Mouse (Mus musculus) fibroblast of lung, adult 2 months (primary cell): Measurements from ENCODE around the gene Prkar1a.
A peak's percentile ranks its signal among the peaks of the same experiment; 100 is the strongest.
"Not testable (repeated sequence)": the region's sequence is repeated elsewhere in the genome, so short reads cannot be mapped to it uniquely, and the experiment has no call there.

Experiments used
- DNase-seq: peaks from one replicate; pipeline ENCODE4 v3.0.0-alpha.2; 2011; ENCODE audit warnings: low read depth

Prkar1a gene

DNA sequence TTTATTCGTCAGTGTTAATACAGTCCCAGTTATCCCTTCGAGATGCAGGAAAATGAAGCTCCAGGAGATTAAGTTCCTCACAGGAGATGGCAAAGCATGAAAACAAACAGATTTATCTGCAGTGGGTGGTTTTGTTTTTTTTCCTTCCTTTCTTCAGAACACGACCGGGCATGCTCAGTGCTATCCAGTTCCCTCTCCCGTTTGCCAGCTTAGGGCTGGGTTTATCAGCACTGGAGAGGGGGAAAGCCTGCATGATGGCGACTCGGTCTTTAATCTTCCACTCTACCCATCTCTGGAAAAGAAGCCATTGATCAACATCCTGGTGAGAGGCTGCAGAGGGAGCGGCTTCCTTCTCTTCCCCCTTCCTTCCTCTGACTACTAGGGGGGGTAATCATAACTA is at the start of gene Prkar1a:
Gene Prkar1a, plus strand, starts transcription at position 200 of the 400 bp plus-strand sequence.
- no peak for DNase-seq

DNA sequence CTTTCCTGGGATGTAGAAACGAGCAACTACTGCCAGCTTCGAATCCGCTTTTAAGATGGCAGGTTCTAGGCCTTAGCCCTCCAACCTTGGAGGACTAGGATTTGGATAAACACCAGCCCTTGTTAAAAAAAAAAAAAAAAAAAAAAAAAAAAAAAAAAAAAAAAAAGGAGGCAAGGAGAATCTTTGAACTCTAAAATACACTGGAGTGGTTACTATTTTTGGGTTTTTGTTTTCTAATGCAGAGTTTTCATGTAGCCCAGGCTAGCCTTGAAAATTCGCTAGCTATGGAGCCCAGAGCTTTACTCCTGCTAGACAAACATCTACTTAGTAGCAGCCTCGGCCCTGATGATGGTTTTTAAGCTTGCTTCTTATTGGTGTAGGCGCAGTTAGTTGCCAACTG is 41.6 kb upstream of the Prkar1a start:
- no peak for DNase-seq

DNA sequence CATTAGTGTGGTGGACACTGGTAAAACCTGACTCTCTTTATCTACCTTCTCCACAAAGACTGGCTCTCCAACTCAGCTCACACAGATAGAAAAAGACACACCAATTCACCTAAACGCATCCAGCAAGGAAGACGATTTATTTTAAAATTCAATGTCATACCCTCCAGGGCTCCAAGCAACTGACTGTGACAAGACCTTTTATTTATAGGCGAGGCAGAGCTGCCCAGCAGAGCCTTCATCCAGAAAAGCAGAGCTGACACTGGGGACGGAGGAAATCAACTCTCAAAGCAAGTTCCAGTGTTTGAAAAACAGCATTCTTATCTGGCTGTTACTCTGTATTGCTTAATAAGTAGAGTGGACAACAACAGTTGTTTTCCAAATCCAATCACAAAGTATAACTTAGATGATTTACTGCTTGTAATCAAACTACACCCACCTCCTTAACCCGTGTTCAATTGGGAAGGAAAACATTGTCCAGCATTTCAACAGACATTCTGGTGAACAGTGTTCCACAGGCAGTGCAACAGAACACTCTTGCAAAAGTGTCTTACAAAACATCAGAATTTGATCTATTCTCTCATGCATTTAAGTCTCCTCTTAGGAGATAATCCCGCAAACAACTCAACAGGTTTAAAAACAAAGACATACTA is 40.1 kb upstream of the Prkar1a start:
- no peak for DNase-seq

DNA sequence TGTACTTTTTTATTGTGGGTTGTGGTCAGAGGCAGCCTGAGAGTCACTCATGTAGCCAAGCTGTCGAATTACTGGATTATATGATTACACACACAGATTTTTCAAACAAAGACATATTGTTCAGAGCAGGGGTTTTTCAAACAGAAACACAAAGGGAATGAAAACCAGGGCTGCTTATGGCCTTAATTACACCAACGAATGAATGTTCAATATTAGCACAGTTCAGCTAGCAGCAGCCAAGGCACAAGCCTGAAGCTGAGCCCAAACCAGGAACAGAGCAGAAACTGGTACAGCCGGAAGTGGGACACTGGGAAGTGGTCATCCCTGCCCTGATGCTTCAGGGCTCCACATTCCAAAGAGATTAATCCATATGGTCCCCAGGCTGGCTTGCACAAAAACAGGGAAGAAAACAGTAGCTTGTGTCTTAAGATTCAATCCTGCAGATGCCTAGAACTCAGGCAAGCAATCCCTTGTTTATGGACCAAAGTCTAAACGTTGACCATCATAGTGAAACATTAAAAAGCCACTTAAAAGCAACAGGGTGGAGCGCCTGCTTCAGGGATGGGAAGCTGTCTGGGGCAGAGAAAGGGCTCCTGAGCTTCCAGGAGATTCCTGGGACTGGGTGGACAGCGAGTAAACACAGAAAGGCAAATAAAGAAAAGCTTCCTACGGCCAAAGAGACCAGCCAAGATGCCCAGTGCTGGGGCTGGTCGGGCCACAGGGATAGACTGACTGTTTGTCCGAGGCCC is 39.0 kb upstream of the Prkar1a start:
- DNase-seq: no peak

DNA sequence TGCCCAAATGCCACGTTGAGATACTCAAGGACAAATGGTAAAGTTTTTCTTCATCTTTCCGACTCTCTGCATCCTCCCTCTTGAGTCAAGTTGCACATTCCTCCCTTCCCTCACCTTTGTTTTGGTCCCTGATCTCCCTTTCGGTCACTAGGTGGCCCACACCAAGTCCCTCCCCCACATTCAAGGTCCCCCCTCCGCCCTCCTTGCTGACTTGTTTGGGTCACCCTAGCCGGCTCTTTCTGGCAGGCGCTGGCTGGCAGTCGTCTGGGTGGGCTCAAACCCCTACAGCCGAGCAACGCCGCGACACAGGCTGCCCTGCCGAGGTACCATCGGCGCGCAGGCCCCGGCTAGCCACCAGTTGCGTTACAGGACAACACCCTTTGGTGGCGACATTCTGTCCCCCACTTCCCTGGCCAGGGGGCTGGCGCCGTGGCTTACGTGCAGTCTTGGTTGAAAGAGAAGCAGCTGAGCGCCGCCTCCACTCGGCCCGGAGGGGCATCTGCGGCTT is 38.4 kb upstream of the Prkar1a start:
- DNase-seq: no peak

DNA sequence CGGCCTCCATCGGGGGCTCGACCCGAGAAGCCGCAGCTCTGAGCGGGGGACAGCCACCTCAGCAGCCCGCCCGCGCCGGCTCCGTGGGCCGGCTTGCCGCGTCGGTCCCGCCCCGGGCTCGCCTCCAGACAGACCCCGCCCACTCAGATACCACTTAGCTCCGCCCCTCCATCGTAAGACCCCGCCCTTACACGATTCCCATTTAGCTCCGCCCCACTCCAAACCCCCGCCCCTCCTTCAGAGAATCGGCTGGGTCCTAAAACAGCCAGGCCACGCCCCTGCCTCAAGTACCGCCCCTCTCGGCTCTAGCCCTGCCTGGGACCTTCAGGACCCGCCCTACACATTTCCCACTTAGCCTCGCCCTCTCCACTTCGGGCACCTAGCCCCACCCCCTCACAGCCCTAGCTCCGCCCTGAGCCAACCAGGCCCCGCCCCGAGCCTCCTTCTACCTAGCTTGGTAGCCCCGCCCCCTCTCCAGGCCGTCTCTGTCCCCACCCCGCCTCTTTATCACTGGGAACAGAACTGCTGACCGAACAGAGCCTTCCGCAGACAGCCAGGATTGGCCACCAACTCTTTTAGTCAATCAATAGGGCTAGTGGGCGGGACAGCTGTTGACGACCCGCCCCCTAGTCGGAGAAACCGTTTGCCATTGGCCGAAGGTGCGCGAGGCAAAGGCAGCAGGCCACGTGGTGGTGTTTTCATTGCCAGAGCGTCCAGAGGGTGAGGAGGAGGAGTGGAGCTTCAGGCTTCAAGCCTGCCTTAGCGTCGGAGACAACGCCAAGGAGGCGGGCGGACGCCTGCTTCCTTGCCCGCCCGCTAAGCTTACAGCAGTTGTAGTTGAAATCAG is 37.7 kb upstream of the Prkar1a start, which contains the start of gene Wipi1:
Gene Wipi1, minus strand, starts transcription at position 665 of the 847 bp plus-strand sequence.
- peak; percentile 99 for DNase-seq

DNA sequence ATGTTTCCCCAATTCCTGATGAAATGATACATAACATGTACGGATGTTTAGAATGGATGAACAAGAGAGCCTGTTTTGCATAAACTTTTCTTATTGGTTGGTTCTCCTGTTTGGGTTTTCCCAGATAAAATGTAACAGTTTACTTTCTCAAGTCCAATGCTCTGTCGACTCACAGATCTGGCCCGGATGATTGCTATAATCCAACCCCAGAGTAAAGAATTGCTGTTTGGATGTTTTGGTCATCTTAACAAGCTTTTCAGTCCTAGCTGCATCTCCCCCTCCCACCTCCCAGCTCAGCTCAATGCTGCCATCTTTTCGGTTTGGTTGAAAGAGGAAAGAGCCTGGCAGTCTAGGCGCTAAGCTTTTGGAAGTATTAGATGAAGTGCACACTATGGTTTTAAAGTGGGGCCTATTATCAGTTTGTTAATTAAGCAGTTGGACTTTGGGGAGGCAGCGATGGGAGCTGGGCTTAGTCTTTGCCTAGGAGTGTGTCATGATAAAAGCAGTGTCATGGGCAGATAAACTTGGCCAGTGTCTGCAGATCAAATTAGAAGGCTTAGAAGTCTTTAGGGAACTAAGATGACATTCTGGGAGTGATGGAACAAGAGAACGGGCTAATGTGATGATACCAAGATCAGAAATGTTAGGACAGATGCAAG is 36.2 kb upstream of the Prkar1a start:
- DNase-seq: no peak

DNA sequence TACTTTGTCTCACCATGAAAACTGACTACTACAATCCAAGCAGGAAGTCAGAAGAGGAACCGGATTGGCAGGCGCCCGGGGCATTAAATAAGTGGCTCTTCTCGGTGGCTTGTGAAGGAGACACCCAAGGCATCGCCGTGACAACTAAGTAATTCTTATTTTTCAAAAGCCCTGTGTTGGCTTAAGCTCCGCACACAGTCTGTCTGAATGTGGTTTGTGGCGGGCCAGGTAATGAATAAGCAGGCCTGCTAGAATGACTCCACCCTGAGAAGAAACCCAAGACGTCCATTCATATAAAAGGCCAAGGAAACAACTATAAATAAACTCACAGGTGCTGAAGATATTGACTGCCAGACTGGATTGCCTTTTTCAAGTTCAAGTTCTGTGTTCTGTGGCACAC is 33.9 kb upstream of the Prkar1a start:
- no peak for DNase-seq

DNA sequence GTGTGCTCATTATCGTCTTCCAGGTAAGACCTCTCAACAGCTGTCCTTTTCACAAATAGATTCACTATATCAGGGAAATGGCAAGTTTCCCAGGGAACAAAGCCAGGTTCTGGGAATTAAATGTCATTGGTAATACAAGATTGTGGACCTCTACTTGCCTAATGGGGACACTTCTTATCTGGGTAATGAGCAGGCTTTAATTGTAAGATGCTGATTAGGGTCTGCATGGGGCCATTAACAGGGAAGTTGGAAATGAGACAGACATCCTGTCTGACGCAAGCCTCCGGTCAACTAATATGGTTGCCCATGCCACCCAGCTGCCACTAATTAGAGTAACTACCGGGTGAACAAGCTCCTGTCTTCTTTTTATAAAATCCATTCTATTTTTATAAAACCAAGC is 32.9 kb upstream of the Prkar1a start:
- no peak for DNase-seq

DNA sequence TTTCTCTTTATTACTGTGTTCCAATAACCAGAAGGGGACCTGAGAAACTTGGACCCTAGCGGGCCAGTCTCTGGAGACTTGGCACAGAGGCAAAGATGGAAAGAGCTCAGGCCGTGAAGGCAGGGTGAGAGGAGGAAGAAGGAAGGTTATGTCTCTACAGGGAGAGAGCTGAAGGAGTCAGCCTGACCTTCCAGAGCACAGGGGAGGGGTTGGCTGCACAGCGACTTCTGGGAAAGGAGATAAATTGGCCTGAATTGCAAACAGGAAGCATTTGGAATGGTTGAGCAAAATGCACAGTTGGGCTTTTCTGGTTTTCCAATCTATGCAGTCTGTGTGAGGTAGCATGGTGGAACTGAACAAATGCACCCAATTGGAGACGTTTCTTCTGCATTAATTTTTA is 32.4 kb upstream of the Prkar1a start:
- DNase-seq: no peak

DNA sequence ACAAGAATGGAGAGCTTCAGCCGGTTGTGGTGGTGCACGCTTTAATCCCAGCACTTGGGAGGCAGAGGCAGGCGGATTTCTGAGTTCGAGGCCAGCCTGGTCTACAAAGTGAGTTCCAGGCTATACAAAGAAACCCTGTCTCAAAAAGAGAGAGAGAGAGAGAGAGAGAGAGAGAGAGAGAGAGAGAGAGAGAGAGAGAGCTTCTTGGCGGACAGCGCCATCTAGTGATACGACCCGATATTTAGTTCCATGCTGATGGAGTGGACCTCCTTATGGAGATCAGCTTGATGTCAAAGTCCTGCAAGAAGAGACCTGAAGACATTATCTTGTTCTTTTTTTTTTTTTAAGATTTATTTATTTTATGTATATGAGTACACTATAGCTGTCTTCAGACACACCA is 30.1 kb upstream of the Prkar1a start:
- DNase-seq: not testable (repeated sequence)

DNA sequence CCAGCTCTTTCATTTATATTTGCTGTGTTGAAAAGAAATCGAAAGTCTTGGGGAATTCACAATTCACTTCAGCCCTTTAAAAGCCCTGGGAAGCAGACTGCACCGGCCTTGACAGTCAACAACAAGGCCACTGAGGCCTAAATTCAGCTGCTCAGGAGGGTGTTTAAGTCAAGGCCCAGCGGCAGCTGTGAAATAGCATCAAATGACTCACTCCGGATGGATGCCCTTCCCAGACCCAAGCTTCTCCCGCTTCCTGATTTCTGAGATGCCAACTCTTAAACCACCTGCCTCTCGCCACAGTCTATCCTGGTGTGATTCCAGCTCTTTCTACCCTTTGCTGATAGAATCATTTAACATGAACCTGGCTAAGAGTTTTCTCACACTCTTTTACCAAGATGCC is 28.8 kb upstream of the Prkar1a start:
- no peak for DNase-seq

DNA sequence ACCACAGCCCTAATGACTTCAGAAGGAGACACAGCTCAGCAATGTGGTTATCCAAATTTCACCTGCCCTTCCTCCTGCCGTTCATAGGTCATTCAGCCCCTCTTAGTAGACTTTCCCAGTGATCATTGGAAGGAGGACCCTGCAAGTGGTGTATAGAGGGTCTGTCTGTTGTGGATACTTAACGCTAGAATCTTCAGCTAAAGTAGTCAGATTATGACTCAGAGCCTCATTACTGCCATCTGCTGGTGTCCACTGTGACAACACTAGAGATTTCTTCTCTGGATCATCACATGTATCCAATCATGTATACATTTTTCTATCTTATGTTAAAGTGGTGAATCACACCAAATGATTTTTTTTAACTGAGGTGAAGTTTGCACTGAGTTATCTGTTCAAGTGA is 28.0 kb upstream of the Prkar1a start:
- DNase-seq: no peak

DNA sequence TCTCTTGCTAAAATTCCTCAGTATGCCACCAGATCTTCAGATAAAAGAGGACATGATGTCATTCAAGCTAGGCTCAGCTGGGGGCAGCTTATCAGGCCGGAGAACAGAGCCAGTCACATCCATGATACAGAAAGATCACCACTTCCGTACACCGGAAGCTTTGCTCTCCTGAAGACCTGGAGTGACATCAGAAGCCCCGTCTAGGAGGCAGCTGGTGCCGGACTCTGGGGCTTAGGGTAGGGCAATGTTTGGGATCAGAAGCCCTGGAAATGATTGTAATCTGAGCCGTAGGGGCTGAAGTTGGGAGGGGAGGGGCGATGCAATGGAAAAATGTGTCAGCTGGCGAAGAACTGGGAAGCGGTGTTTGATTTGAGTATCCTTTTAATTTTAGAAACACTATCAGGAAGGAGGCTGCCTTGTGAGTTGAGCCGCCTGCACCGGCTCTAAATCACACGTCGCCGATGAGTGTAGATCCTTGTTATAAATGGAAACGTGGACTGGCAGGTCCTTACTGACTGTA is 26.6 kb upstream of the Prkar1a start:
- no peak for DNase-seq

DNA sequence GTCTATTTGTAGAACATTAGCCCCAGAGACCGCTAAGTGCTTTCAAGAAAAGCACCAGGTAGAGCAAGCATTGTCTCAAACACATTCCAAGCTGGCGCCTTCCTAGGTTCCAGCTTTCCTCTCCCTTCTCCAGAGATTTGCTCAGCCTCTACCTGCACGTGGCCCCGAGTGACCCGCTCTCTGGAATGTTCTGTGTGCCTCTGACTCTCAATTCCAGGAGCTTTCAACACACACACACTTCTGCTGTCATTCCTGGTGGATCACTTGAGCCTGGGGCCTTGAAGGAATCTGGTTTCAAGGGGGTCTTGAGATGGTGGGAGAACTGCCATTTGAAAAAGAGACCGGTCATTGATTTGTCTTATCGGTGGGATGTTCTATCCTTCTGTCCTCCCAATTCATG is 26.0 kb upstream of the Prkar1a start:
- no peak for DNase-seq

DNA sequence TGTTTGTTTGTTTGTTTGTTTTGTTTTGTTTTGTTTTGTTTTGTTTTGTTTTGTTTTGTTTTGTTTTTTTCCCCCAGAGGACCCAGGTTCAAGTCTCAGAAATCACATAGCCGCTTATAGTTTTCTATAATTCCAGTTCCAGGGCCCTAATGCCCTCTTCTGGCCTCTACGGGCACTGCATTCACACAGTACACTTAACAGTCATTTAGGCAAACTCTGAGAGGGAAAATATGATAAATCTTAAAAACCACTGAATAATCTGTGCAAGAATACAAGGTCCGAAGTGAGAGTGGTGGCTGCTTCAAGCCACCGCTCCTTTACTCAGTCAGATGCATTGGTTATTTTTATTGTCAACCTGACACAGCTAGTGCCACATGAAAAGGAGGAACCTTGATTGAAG is 21.6 kb upstream of the Prkar1a start:
- DNase-seq: no peak

DNA sequence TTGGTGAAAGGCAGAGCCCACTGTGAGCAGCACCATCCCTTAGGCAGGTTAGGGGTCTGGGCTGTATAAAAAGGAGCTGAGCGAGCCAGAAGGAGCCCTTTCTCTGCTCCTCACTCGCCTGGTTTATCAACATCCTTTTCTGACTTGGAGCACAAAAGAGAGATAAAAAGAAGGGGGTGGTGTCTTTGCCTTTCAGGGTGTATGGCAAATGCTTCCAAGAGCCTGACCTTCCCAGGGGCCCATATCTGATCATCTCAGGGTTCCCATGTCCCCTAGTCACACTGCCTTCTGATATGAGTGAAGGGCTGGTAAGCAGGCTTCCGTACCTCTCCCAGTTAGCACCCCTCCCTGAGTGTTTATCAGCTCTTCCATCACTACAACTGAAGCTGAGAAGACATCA is 21.1 kb upstream of the Prkar1a start:
- no peak for DNase-seq

DNA sequence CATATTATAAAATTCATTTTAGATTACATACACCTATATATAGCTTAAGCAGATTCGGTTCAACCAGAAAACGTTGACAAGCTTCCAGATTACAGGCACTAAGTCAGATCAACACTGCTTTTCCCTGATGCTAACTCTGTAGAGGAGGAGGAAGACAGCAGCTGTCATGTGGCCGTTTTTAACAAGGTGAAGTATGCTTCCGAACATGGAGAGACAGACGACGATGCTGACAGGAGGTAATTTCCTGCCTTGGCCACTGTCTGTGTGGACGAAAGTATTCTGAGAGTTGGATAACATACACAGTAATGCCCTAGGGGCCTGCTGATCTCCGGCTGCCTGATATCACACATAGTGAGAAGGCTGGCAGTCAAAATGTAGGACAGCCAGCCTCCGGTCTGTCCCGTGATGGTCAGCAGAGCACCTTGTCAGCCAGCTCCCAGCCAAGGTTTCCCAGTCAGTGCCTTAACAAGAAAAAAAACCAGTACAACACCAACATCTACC is 20.1 kb upstream of the Prkar1a start:
- no peak for DNase-seq

DNA sequence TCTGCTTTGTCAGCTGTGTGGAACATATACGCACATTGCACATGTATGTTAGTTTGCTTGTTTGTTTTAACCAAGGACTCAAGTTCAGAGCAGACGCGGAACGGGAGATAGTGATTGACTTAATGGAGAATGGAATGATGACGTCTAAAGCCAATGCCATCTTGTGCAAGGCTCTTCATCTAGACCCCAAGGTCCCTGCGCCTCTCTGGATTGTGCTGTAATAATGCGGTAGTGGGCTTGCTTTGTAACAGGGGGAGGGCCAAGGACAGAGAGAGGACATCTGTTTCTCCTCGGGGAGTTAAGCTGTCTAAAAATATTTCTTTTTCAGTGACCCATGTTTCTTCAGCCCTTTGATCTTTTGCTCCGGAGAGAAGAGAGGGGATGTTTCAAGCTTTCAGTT is 14.3 kb upstream of the Prkar1a start:
- DNase-seq: no peak

DNA sequence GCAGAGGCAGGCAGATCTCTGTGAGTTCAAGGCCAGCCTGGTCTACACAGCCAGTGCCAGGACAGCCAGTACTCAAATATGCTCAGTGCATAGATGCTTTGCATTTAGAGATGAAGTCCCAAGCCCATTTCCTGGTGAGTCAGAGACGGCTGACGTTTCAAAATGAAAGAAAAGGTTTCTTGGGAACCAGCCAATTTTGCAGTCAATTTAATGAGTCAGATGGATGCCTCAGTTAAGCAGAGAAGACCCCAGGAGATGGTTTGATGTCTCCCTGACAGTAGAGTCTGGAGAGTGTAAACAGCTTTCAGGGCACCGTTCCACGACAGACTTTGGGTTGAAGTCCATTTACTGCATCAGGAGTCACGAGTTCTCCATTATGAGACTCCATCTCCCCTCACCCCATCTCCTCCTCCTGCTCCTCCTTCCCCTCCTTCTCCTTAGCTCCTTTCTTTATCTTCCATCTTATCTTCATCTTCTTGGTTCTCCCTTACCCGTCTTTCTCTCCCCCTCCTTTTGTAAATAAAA is 13.3 kb upstream of the Prkar1a start:
- no peak for DNase-seq

DNA sequence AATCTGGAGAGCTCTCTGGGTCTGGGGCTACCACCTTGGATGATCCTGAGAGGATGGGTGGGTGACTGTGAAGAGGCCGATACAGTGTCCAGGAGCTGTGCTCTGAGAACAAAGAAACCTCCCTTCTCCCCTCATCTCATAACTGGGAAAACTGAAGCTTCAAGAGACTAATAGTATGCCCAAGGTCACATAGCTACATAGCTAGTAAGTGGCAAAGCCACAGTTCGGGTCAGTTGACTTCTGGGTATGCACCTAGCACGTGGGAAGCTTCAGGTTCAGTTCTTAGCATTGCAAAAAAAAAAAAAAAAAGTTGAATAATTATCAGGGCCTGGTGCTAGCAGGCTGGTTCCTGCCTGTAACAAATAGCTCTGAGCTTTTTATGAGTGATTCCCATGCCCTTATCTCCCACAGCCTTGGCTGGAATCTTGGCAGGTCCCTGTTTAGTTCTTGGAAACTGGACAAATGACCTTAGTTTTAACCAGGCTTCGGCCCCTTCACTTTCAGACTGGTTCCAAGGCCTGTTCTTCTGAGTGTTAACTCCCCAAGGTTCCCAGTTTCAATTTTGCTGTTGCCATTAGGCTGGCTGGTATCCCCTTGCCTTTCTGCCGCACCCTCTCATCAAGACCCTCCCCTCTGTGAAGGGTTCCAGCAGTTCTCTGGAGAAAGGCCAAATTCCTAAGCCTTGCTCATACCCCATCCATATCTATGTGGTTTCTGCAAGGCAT is 7.5 kb upstream of the Prkar1a start:
- peak; percentile 50 for DNase-seq
